Comparison of ENCODE assay signal across 8 mouse cellular contexts in genomic region chr11:115162205-115162601, GRCm38 (mm10). TPM values are rescaled to one million over a fixed set of nuclear protein-coding genes. Genes with fewer than 3 reads are reported as not detected.
A peak's percentile ranks its signal among the peaks of the same experiment; 100 is the strongest.
DNase-seq lines count a peak whose midpoint lies in the region; ATAC-seq and TF ChIP-seq lines count a peak whose summit lies in the region.

No protein-coding gene starts in this region.

- intact Hi-C loops in heart, postnatal 25 days (cut with DNase I) = no loop called here

- no peak for DNase-seq in heart, embryonic 10.5 days (ENCODE audit: low spot score)
- no peak for DNase-seq in heart, postnatal 25 days (ENCODE audit: low spot score)
- no peak for DNase-seq in yolk sac, embryonic 10.5 days (ENCODE audit: low spot score)
- DNase-seq in right cerebral cortex, adult 2 months (ENCODE audit: low spot score in 2 of 2) = no peak
- no peak for DNase-seq in urinary bladder, postnatal 36 days (ENCODE audit: low spot score in 2 of 2)

- no peak for ATAC-seq in heart, embryonic 16.5 days (replicated peaks; ENCODE audit: extremely low read depth, insufficient read depth, low FRiP score)

- H3K79me2 ChIP-seq in macrophage (ENCODE audit: inconsistent target) = peaks cover 40% of the 10 kb centered on the region

- TF ChIP-seq CTCF in ES-Bruce4 (IDR thresholded peaks at IDR 0.05; ENCODE audit: low read depth, low read length) = no peak

- no peaks in the 10 kb centered on the region for H3K36me3 ChIP-seq in heart, embryonic 10.5 days
- no peaks in the 10 kb centered on the region for H3K36me3 ChIP-seq in ES-Bruce4 (ENCODE audit: control insufficient read depth, insufficient read depth, low read length, poor library complexity, severe bottlenecking)
- no peaks in the 10 kb centered on the region for H3K36me3 ChIP-seq in heart, embryonic 16.5 days (ENCODE audit: control insufficient read depth, insufficient read depth)
- H3K36me3 ChIP-seq in macrophage (ENCODE audit: inconsistent target) = peaks cover 3% of the 10 kb centered on the region; the same call in 1 of the 2 replicates

- no peak for TF ChIP-seq EP300 in ES-Bruce4 (IDR thresholded peaks at IDR 0.05; ENCODE audit: insufficient read depth, low read depth, low read length)

- H3K4me3 ChIP-seq in heart, embryonic 10.5 days = peak overlapping the region; percentile 72
- H3K4me3 ChIP-seq in ES-Bruce4 (ENCODE audit: low read depth, low read length) (no peak overlapping the region), macrophage (ENCODE audit: inconsistent target) (peak overlapping the region; percentile 28; the same call in 1 of the 2 replicates)
- peak overlapping the region; percentile 82 for H3K4me3 ChIP-seq in heart, embryonic 16.5 days (ENCODE audit: low read length)

- H3K27ac ChIP-seq in heart, embryonic 10.5 days = peak overlapping the region; percentile 84; the same call in 1 of the 2 replicates
- H3K27ac ChIP-seq in ES-Bruce4 (ENCODE audit: insufficient read depth, low read length) (no peak overlapping the region), macrophage (peak overlapping the region; percentile 86)
- H3K27ac ChIP-seq in heart, embryonic 16.5 days (ENCODE audit: low read length) = peak overlapping the region; percentile 68

- TF ChIP-seq POLR2A in ES-Bruce4 (IDR thresholded peaks at IDR 0.05; ENCODE audit: insufficient read depth, low read length) = no peak

- H3K27me3 ChIP-seq in heart, embryonic 10.5 days (ENCODE audit: insufficient read depth, poor library complexity, severe bottlenecking) = peaks cover 23% of the 10 kb centered on the region; the same call in 1 of the 2 replicates
- no peaks in the 10 kb centered on the region for H3K27me3 ChIP-seq in ES-Bruce4 (ENCODE audit: control insufficient read depth, insufficient read depth, low read length, poor library complexity, severe bottlenecking)
- peaks cover 7% of the 10 kb centered on the region for H3K27me3 ChIP-seq in heart, embryonic 16.5 days (ENCODE audit: control insufficient read depth, insufficient read depth, low read length)

- H3K4me2 ChIP-seq in heart, embryonic 16.5 days (ENCODE audit: low read depth, low read length) = peak overlapping the region; percentile 95

- WGBS in heart, embryonic 10.5 days = 17% methylated on average over 9 of the region's 9 CpGs
- 24% methylated on average over 9 of the region's 9 CpGs for WGBS in heart, embryonic 16.5 days
- WGBS in macrophage (ENCODE audit: missing documents) = 21% methylated on average over 9 of the region's 9 CpGs

- H3K9ac ChIP-seq in ES-Bruce4 (ENCODE audit: low read depth, poor library complexity, severe bottlenecking) = peak overlapping the region; percentile 42; the same call in 1 of the 2 replicates
- peak overlapping the region; percentile 72 for H3K9ac ChIP-seq in heart, embryonic 16.5 days (ENCODE audit: low read length)

- peaks cover 67% of the 10 kb centered on the region for H3K4me1 ChIP-seq in heart, embryonic 10.5 days
- H3K4me1 ChIP-seq in ES-Bruce4 (ENCODE audit: control insufficient read depth, insufficient read depth, low read length) = peaks cover 4% of the 10 kb centered on the region
- H3K4me1 ChIP-seq in heart, embryonic 16.5 days (ENCODE audit: control insufficient read depth, insufficient read depth, low read length) = peaks cover 33% of the 10 kb centered on the region

- H3K9me3 ChIP-seq in heart, embryonic 10.5 days = no peaks in the 10 kb centered on the region
- no peaks in the 10 kb centered on the region for H3K9me3 ChIP-seq in ES-Bruce4 (replicated peaks; ENCODE audit: control insufficient read depth, insufficient read depth, low read length, poor library complexity, severe bottlenecking)
- H3K9me3 ChIP-seq in heart, embryonic 16.5 days (replicated peaks; ENCODE audit: control insufficient read depth, low read length) = no peaks in the 10 kb centered on the region; the same call in 1 of the 2 replicates

RNA-seq across cellular contexts. Expression of gene Slc9a3r1, which starts 0.9 kb away (rescaled TPM):
- polyA plus RNA-seq in heart, embryonic 10.5 days (2016; fragmentation: Nextera tagmentation; extraction: Ambion mirVana) = 29.5 and 74.6 TPM in 2 replicates
- 10 to 100 TPM; 10.1 to 12.9 TPM for total RNA-seq in heart, postnatal 25 days (2021)
- polyA plus RNA-seq in ES-Bruce4 (2011; ENCODE audit: insufficient read depth, insufficient read length, low read depth, missing spikeins) = 73.2 and 77.8 TPM in 2 replicates
- 34.2 and 51.7 TPM in 2 replicates for polyA plus RNA-seq in heart, embryonic 16.5 days (2015; fragmentation: Nextera tagmentation; extraction: Ambion mirVana)
- total RNA-seq in macrophage (2018; cell fraction: chromatin; rRNA removed) = 100 to 1,000 TPM in 8 of 26 experiments, 10 to 100 TPM in 18; 30.3 to 205 (median 67.7) TPM
- total RNA-seq in macrophage (2018; cell fraction: cytosol; rRNA removed) = 100 to 1,000 TPM; 153 to 311 (median 221) TPM
- total RNA-seq in macrophage (2018; cell fraction: nucleus; rRNA removed) = 100 to 1,000 TPM in 15 of 26 experiments, 10 to 100 TPM in 11; 74.2 to 183 (median 104) TPM
- polyA plus RNA-seq in macrophage (2018) = 158 to 302 TPM (median 169 TPM) in 3 replicates

RNA-seq across cellular contexts. Expression of gene Tmem104, which starts 25.1 kb away (rescaled TPM):
- polyA plus RNA-seq in heart, embryonic 10.5 days (2016; fragmentation: Nextera tagmentation; extraction: Ambion mirVana) = 9.6 TPM in 2 replicates
- total RNA-seq in heart, postnatal 25 days (2021) = 10 to 100 TPM; 10.0 to 10.5 TPM
- 4.8 and 8.0 TPM in 2 replicates for polyA plus RNA-seq in ES-Bruce4 (2011; ENCODE audit: insufficient read depth, insufficient read length, low read depth, missing spikeins)
- polyA plus RNA-seq in heart, embryonic 16.5 days (2015; fragmentation: Nextera tagmentation; extraction: Ambion mirVana) = 6.6 and 7.1 TPM in 2 replicates
- total RNA-seq in macrophage (2018; cell fraction: chromatin; rRNA removed) = 100 to 1,000 TPM in 12 of 26 experiments, 10 to 100 TPM in 13, 1 to 10 TPM in 1; 7.7 to 184 (median 90.9) TPM
- 100 to 1,000 TPM in 22 of 26 experiments, 10 to 100 TPM in 4; 67.8 to 188 (median 142) TPM for total RNA-seq in macrophage (2018; cell fraction: cytosol; rRNA removed)
- total RNA-seq in macrophage (2018; cell fraction: nucleus; rRNA removed) = 100 to 1,000 TPM in 23 of 26 experiments, 10 to 100 TPM in 3; 16.8 to 258 (median 153) TPM
- 86.7 to 149 TPM (median 97.3 TPM) in 3 replicates for polyA plus RNA-seq in macrophage (2018)

RNA-seq across cellular contexts. Expression of gene Nat9, which starts 25.5 kb away (rescaled TPM):
- 15.8 and 17.0 TPM in 2 replicates for polyA plus RNA-seq in heart, embryonic 10.5 days (2016; fragmentation: Nextera tagmentation; extraction: Ambion mirVana)
- total RNA-seq in heart, postnatal 25 days (2021) = 10 to 100 TPM; 19.3 to 23.0 TPM
- polyA plus RNA-seq in ES-Bruce4 (2011; ENCODE audit: insufficient read depth, insufficient read length, low read depth, missing spikeins) (13.1 and 16.2 TPM in 2 replicates), macrophage (2018) (49.9 to 79.6 TPM (median 50.9 TPM) in 3 replicates)
- polyA plus RNA-seq in heart, embryonic 16.5 days (2015; fragmentation: Nextera tagmentation; extraction: Ambion mirVana) = 18.6 and 20.8 TPM in 2 replicates
- 100 to 1,000 TPM in 1 of 26 experiments, 10 to 100 TPM in 21, 1 to 10 TPM in 4; 2.6 to 108 (median 36.9) TPM for total RNA-seq in macrophage (2018; cell fraction: chromatin; rRNA removed)
- 100 to 1,000 TPM in 1 of 26 experiments, 10 to 100 TPM in 25; 28.0 to 101 (median 57.2) TPM for total RNA-seq in macrophage (2018; cell fraction: cytosol; rRNA removed)
- 10 to 100 TPM in 25 of 26 experiments, 1 to 10 TPM in 1; 9.0 to 78.5 (median 40.6) TPM for total RNA-seq in macrophage (2018; cell fraction: nucleus; rRNA removed)

RNA-seq across cellular contexts. Expression of gene Cd300lf, which starts 28.4 kb away (rescaled TPM):
- polyA plus RNA-seq in heart, embryonic 10.5 days (2016; fragmentation: Nextera tagmentation; extraction: Ambion mirVana) = 0.08 and 0.27 TPM in 2 replicates
- total RNA-seq in heart, postnatal 25 days (2021) = under 1 TPM in 1 of 2 experiments, not detected in 1; 0.28 TPM
- polyA plus RNA-seq in ES-Bruce4 (2011; ENCODE audit: insufficient read depth, insufficient read length, low read depth, missing spikeins) = 1.1 TPM in 1 of 2 replicates, not detected in the other
- polyA plus RNA-seq in heart, embryonic 16.5 days (2015; fragmentation: Nextera tagmentation; extraction: Ambion mirVana) = 0.72 and 0.87 TPM in 2 replicates
- 100 to 1,000 TPM in 23 of 26 experiments, 10 to 100 TPM in 3; 48.1 to 568 (median 332) TPM for total RNA-seq in macrophage (2018; cell fraction: chromatin; rRNA removed)
- 100 to 1,000 TPM in 6 of 26 experiments, 10 to 100 TPM in 20; 54.6 to 145 (median 88.2) TPM for total RNA-seq in macrophage (2018; cell fraction: cytosol; rRNA removed)
- 100 to 1,000 TPM in 24 of 26 experiments, 10 to 100 TPM in 2; 52.4 to 465 (median 283) TPM for total RNA-seq in macrophage (2018; cell fraction: nucleus; rRNA removed)
- 76.9 to 122 TPM (median 90.4 TPM) in 3 replicates for polyA plus RNA-seq in macrophage (2018)
